Mouse (Mus musculus): ENCODE results near the gene Pdpk1. TPM values are rescaled to one million over a fixed set of nuclear protein-coding genes. Genes with fewer than 3 reads are reported as not detected.

Pdpk1 gene
- polyA plus RNA-seq, 1 experiment from 2014 or later = 28.7 TPM

- TF ChIP-seq CTCF (IDR thresholded peaks at IDR 0.05; ENCODE audit: low read depth) = 0 out of 2 replicates have a peak, but pooled peaks have one; percentile 25
- H3K4me3 ChIP-seq (replicated peaks; ENCODE audit: low read depth, low read length) = no peak overlapping the region
- H3K9me3 ChIP-seq (replicated peaks; ENCODE audit: low read length) = no peaks in the 10 kb centered on the region
- H3K4me2 ChIP-seq (ENCODE audit: low read length) = no peak overlapping the region
- no peaks in the 10 kb centered on the region for H3K27me3 ChIP-seq (ENCODE audit: insufficient read depth, low read length)
- WGBS = 65% methylated on average over 5 of the region's 5 CpGs
- H3K4me1 ChIP-seq (replicated peaks; ENCODE audit: insufficient read depth, low read length) = no peaks in the 10 kb centered on the region
- H3K36me3 ChIP-seq (ENCODE audit: insufficient read depth, low read length) = peaks cover 18% of the 10 kb centered on the region
- no peak overlapping the region for H3K9ac ChIP-seq (ENCODE audit: low read depth, low read length)
- DNase-seq (ENCODE audit: low spot score) (no peak), ATAC-seq (replicated peaks; ENCODE audit: low FRiP score, low read depth) (no peak)
- no peak overlapping the region for H3K27ac ChIP-seq
Measured at GRCm38 (mm10) chr17:24044482-24044881, 106.2 kb downstream of the Pdpk1 start.

- Histone ChIP-seq H3K4me2 (ENCODE audit: low read length) (no peak within 1 kb of the TSS), H3K27me3 (ENCODE audit: insufficient read depth, low read length) (no peaks in the 10 kb centered on the region), H3K4me3 (replicated peaks; ENCODE audit: low read depth, low read length) (no peak within 1 kb of the TSS), H3K36me3 (ENCODE audit: insufficient read depth, low read length) (no peaks in the 10 kb centered on the region), H3K27ac (no peak within 1 kb of the TSS), H3K9ac (ENCODE audit: low read depth, low read length) (no peak within 1 kb of the TSS), H3K4me1 (replicated peaks; ENCODE audit: insufficient read depth, low read length) (no peaks in the 10 kb centered on the region), H3K9me3 (replicated peaks; ENCODE audit: low read length) (no peaks in the 10 kb centered on the region)
- DNase-seq (ENCODE audit: low spot score) (no peak), ATAC-seq (replicated peaks; ENCODE audit: low FRiP score, low read depth) (no peak)
- TF ChIP-seq CTCF (IDR thresholded peaks at IDR 0.05; ENCODE audit: low read depth) = no peak
- 64% methylated on average over 4 of the region's 4 CpGs for WGBS
Measured at GRCm38 (mm10) chr17:24037844-24038243, 112.9 kb downstream of the Pdpk1 start, which contains the start of gene Prss27. TSS of gene Prss27 (plus strand) at chr17:24038144.

GRCm38 (mm10) chr17:24037360-24037759, 113.4 kb downstream of the Pdpk1 start:
- DNase-seq (ENCODE audit: low spot score) = no peak
- Histone ChIP-seq H3K27me3 (ENCODE audit: insufficient read depth, low read length) (no peaks in the 10 kb centered on the region), H3K9me3 (replicated peaks; ENCODE audit: low read length) (no peaks in the 10 kb centered on the region), H3K36me3 (ENCODE audit: insufficient read depth, low read length) (no peaks in the 10 kb centered on the region), H3K4me3 (replicated peaks; ENCODE audit: low read depth, low read length) (no peak overlapping the region), H3K9ac (ENCODE audit: low read depth, low read length) (no peak overlapping the region), H3K27ac (no peak overlapping the region), H3K4me2 (ENCODE audit: low read length) (no peak overlapping the region), H3K4me1 (replicated peaks; ENCODE audit: insufficient read depth, low read length) (no peaks in the 10 kb centered on the region)
- ATAC-seq (replicated peaks; ENCODE audit: low FRiP score, low read depth) = no peak
- TF ChIP-seq CTCF (IDR thresholded peaks at IDR 0.05; ENCODE audit: low read depth) = no peak
- WGBS = 75% methylated on average over 13 of the region's 13 CpGs

GRCm38 (mm10) chr17:24036954-24037353, 113.8 kb downstream of the Pdpk1 start:
- no peak overlapping the region for H3K9ac ChIP-seq (ENCODE audit: low read depth, low read length)
- H3K4me3 ChIP-seq (replicated peaks; ENCODE audit: low read depth, low read length) = no peak overlapping the region
- TF ChIP-seq CTCF (IDR thresholded peaks at IDR 0.05; ENCODE audit: low read depth) = peak; percentile 9; the same call in 1 of the 2 replicates
- H3K9me3 ChIP-seq (replicated peaks; ENCODE audit: low read length) = no peaks in the 10 kb centered on the region
- no peak for DNase-seq (ENCODE audit: low spot score)
- H3K27me3 ChIP-seq (ENCODE audit: insufficient read depth, low read length) = no peaks in the 10 kb centered on the region
- H3K4me1 ChIP-seq (replicated peaks; ENCODE audit: insufficient read depth, low read length) = no peaks in the 10 kb centered on the region
- ATAC-seq (replicated peaks; ENCODE audit: low FRiP score, low read depth) = no peak
- WGBS = 69% methylated on average over 6 of the region's 6 CpGs
- no peak overlapping the region for H3K27ac ChIP-seq
- no peak overlapping the region for H3K4me2 ChIP-seq (ENCODE audit: low read length)
- H3K36me3 ChIP-seq (ENCODE audit: insufficient read depth, low read length) = no peaks in the 10 kb centered on the region

GRCm38 (mm10) chr17:24035087-24035486, 115.6 kb downstream of the Pdpk1 start:
- Histone ChIP-seq H3K9me3 (replicated peaks; ENCODE audit: low read length) (no peaks in the 10 kb centered on the region), H3K36me3 (ENCODE audit: insufficient read depth, low read length) (no peaks in the 10 kb centered on the region), H3K4me2 (ENCODE audit: low read length) (no peak overlapping the region), H3K27ac (no peak overlapping the region), H3K4me3 (replicated peaks; ENCODE audit: low read depth, low read length) (no peak overlapping the region), H3K9ac (ENCODE audit: low read depth, low read length) (no peak overlapping the region), H3K4me1 (replicated peaks; ENCODE audit: insufficient read depth, low read length) (no peaks in the 10 kb centered on the region), H3K27me3 (ENCODE audit: insufficient read depth, low read length) (no peaks in the 10 kb centered on the region)
- ATAC-seq (replicated peaks; ENCODE audit: low FRiP score, low read depth) (no peak), DNase-seq (ENCODE audit: low spot score) (no peak)
- TF ChIP-seq CTCF (IDR thresholded peaks at IDR 0.05; ENCODE audit: low read depth) = no peak
- WGBS = 81% methylated on average over 7 of the region's 7 CpGs

- Histone ChIP-seq H3K4me2 (ENCODE audit: low read length) (no peak overlapping the region), H3K9ac (ENCODE audit: low read depth, low read length) (no peak overlapping the region), H3K4me3 (replicated peaks; ENCODE audit: low read depth, low read length) (no peak overlapping the region), H3K9me3 (replicated peaks; ENCODE audit: low read length) (no peaks in the 10 kb centered on the region), H3K27ac (no peak overlapping the region), H3K27me3 (ENCODE audit: insufficient read depth, low read length) (no peaks in the 10 kb centered on the region), H3K4me1 (replicated peaks; ENCODE audit: insufficient read depth, low read length) (no peaks in the 10 kb centered on the region), H3K36me3 (ENCODE audit: insufficient read depth, low read length) (no peaks in the 10 kb centered on the region)
- DNase-seq (ENCODE audit: low spot score) = no peak
- ATAC-seq (replicated peaks; ENCODE audit: low FRiP score, low read depth) = no peak
- WGBS = 81% methylated on average over 9 of the region's 22 CpGs
- no peak for TF ChIP-seq CTCF (IDR thresholded peaks at IDR 0.05; ENCODE audit: low read depth)
Measured at GRCm38 (mm10) chr17:24030551-24030950, 120.2 kb downstream of the Pdpk1 start.

GRCm38 (mm10) chr17:24029477-24029876, 121.2 kb downstream of the Pdpk1 start:
- TF ChIP-seq CTCF (IDR thresholded peaks at IDR 0.05; ENCODE audit: low read depth) = no peak

More at GRCm38 (mm10) chr17:24029477-24029876, 121.2 kb downstream of the Pdpk1 start:
- no peak for DNase-seq (ENCODE audit: low spot score)
- no peak for ATAC-seq (replicated peaks; ENCODE audit: low FRiP score, low read depth)
- Histone ChIP-seq H3K9ac (ENCODE audit: low read depth, low read length) (no peak overlapping the region), H3K4me1 (replicated peaks; ENCODE audit: insufficient read depth, low read length) (no peaks in the 10 kb centered on the region), H3K4me3 (replicated peaks; ENCODE audit: low read depth, low read length) (no peak overlapping the region), H3K27me3 (ENCODE audit: insufficient read depth, low read length) (no peaks in the 10 kb centered on the region), H3K27ac (no peak overlapping the region), H3K4me2 (ENCODE audit: low read length) (no peak overlapping the region), H3K36me3 (ENCODE audit: insufficient read depth, low read length) (no peaks in the 10 kb centered on the region), H3K9me3 (replicated peaks; ENCODE audit: low read length) (no peaks in the 10 kb centered on the region)
- 75% methylated on average over 7 of the region's 7 CpGs for WGBS

Other genes starting within 250 kb of the Pdpk1 start
- not detected in 2 replicates for gene Dcpp3, start 233.5 kb downstream of the Pdpk1 start, polyA plus RNA-seq (2015; fragmentation: Nextera tagmentation; extraction: Ambion mirVana)
- not detected in 2 replicates for gene Sbp, start 209.3 kb downstream of the Pdpk1 start, polyA plus RNA-seq (2015; fragmentation: Nextera tagmentation; extraction: Ambion mirVana)
- gene Sbpl, start 195.7 kb downstream of the Pdpk1 start, polyA plus RNA-seq (2015; fragmentation: Nextera tagmentation; extraction: Ambion mirVana) = not detected in 2 replicates
- 0.18 and 0.25 TPM in 2 replicates for gene Prss30, start 170.4 kb downstream of the Pdpk1 start, polyA plus RNA-seq (2015; fragmentation: Nextera tagmentation; extraction: Ambion mirVana)
- 0.43 and 0.72 TPM in 2 replicates for gene Prss22, start 152.8 kb downstream of the Pdpk1 start, polyA plus RNA-seq (2015; fragmentation: Nextera tagmentation; extraction: Ambion mirVana)
- 0.68 and 0.78 TPM in 2 replicates for gene Prss27, start 112.8 kb downstream of the Pdpk1 start, polyA plus RNA-seq (2015; fragmentation: Nextera tagmentation; extraction: Ambion mirVana)
- gene Kctd5, start 77.4 kb downstream of the Pdpk1 start, polyA plus RNA-seq (2015; fragmentation: Nextera tagmentation; extraction: Ambion mirVana) = 47.6 and 51.2 TPM in 2 replicates
- 47.9 and 52.5 TPM in 2 replicates for gene Amdhd2, start 12.8 kb upstream of the Pdpk1 start, polyA plus RNA-seq (2015; fragmentation: Nextera tagmentation; extraction: Ambion mirVana)
- gene Atp6v0c, start 18.8 kb upstream of the Pdpk1 start, polyA plus RNA-seq (2015; fragmentation: Nextera tagmentation; extraction: Ambion mirVana) = 974 and 1,011 TPM in 2 replicates
- 2.3 and 2.5 TPM in 2 replicates for gene Tbc1d24, start 54.6 kb upstream of the Pdpk1 start, polyA plus RNA-seq (2015; fragmentation: Nextera tagmentation; extraction: Ambion mirVana)
- 2.7 and 4.0 TPM in 2 replicates for gene Ntn3, start 58.6 kb upstream of the Pdpk1 start, polyA plus RNA-seq (2015; fragmentation: Nextera tagmentation; extraction: Ambion mirVana)
- 6.1 and 6.7 TPM in 2 replicates for gene Tedc2, start 69.9 kb upstream of the Pdpk1 start, polyA plus RNA-seq (2015; fragmentation: Nextera tagmentation; extraction: Ambion mirVana)
- 18.3 and 23.2 TPM in 2 replicates for gene Ccnf, start 100.6 kb upstream of the Pdpk1 start, polyA plus RNA-seq (2015; fragmentation: Nextera tagmentation; extraction: Ambion mirVana)
- gene Abca17, start 200.1 kb upstream of the Pdpk1 start, polyA plus RNA-seq (2015; fragmentation: Nextera tagmentation; extraction: Ambion mirVana) = not detected in 2 replicates
- 21.8 TPM in 2 replicates for gene Abca3, start 201.0 kb upstream of the Pdpk1 start, polyA plus RNA-seq (2015; fragmentation: Nextera tagmentation; extraction: Ambion mirVana)